Mouse (Mus musculus) liver, embryonic 15.5 days (tissue): ENCODE results near the gene Ctxn2. TPM values are rescaled to one million over a fixed set of nuclear protein-coding genes. Genes with fewer than 3 reads are reported as not detected.
"Not testable (repeated sequence)": the region's sequence is repeated elsewhere in the genome, so short reads cannot be mapped to it uniquely, and the experiment has no call there.

ENCODE experiments used
- ATAC-seq: fragments of 200-750 bp; cut with Nextera tagmentation; 2 replicates; pipeline ENCODE4 v1.8.0; 2017; ENCODE audit warnings: moderate number of reproducible peaks, mild to moderate bottlenecking, moderate library complexity; ENCODE audit not compliant: insufficient read depth
- H3K27ac ChIP-seq: fragments of 300-500 bp; sonication (generic); replicated peaks from 2 replicates; pipeline ENCODE4 v1.5.1; 2015; ENCODE audit warnings: mild to moderate bottlenecking, inconsistent platforms
- H3K27me3 ChIP-seq: fragments of 300-500 bp; sonication (generic); 2 replicates; pipeline ENCODE4 v1.6.1; 2015; ENCODE audit warnings: mild to moderate bottlenecking, inconsistent platforms
- H3K36me3 ChIP-seq: fragments of 300-500 bp; sonication (generic); replicated peaks from 2 replicates; pipeline ENCODE4 v1.6.1; 2015; ENCODE audit warnings: moderate library complexity, mild to moderate bottlenecking, inconsistent platforms
- H3K4me1 ChIP-seq: fragments of 300-500 bp; sonication (generic); replicated peaks from 2 replicates; pipeline ENCODE4 v1.6.1; 2015; ENCODE audit warnings: inconsistent platforms
- H3K4me2 ChIP-seq: fragments of 300-500 bp; sonication (generic); 2 replicates; pipeline ENCODE4 v1.6.1; 2015; ENCODE audit warnings: moderate library complexity, mild to moderate bottlenecking, inconsistent platforms
- H3K4me3 ChIP-seq: fragments of 300-500 bp; sonication (generic); replicated peaks from 2 replicates; pipeline ENCODE4 v1.5.1; 2015; ENCODE audit warnings: mild to moderate bottlenecking, inconsistent platforms
- H3K9ac ChIP-seq: fragments of 300-500 bp; sonication (generic); 2 replicates; pipeline ENCODE4 v1.6.1; 2015; ENCODE audit warnings: moderate library complexity, mild to moderate bottlenecking, inconsistent platforms
- H3K9me3 ChIP-seq: fragments of 300-500 bp; sonication (generic); replicated peaks from 2 replicates; pipeline ENCODE4 v1.6.1; 2016; ENCODE audit warnings: inconsistent platforms
- WGBS: fragments of 180-500 bp; shearing (Covaris S2); methylation state at CpG from one replicate; pipeline ENCODE4 v1.1.7; 2015; ENCODE audit warnings: mixed read lengths; ENCODE audit not compliant: insufficient replicate concordance; 5-methylcytosine and 5-hydroxymethylcytosine counted together
- polyA plus RNA-seq: library from polyadenylated mRNA; unstranded; fragments of >200 nt; fragmentation: Nextera tagmentation; extraction: Ambion mirVana; gene quantifications from 2 replicates; pipeline ENCODE4 v1.2.1, GENCODE M21; 2015

Ctxn2 gene
- polyA plus RNA-seq = not detected in 2 replicates

GRCm38 (mm10) chr2:125135903-125136811, at the start of gene Ctxn2:
Gene Ctxn2, plus strand, starts transcription at chr2:125136692.
- Histone ChIP-seq H3K27ac (no peak within 1 kb of the TSS), H3K4me3 (no peak within 1 kb of the TSS; the same call in 1 of the 2 replicates), H3K9ac (no peak within 1 kb of the TSS), H3K4me1 (no peaks in the 10 kb centered on the region), H3K4me2 (peak within 1 kb of the TSS; percentile 43), H3K36me3 (no peaks in the 10 kb centered on the region), H3K27me3 (peaks cover 8% of the 10 kb centered on the region; the same call in 1 of the 2 replicates), H3K9me3 (no peaks in the 10 kb centered on the region)
- WGBS = 3% methylated on average over 39 of the region's 39 CpGs
- ATAC-seq = no peak

- H3K4me3 ChIP-seq = no peak overlapping the region
- H3K9me3 ChIP-seq = no peaks in the 10 kb centered on the region
- H3K9ac ChIP-seq = no peak overlapping the region
- no peaks in the 10 kb centered on the region for H3K27me3 ChIP-seq
- no peak for ATAC-seq
- peaks cover 46% of the 10 kb centered on the region for H3K36me3 ChIP-seq
- no peak overlapping the region for H3K27ac ChIP-seq
- no peak overlapping the region for H3K4me2 ChIP-seq
- 93% methylated on average over 7 of the region's 7 CpGs for WGBS
- no peaks in the 10 kb centered on the region for H3K4me1 ChIP-seq
These were observed 47.7 kb upstream of the Ctxn2 start for GRCm38 (mm10) chr2:125088757-125089156.

GRCm38 (mm10) chr2:125092123-125092522, 44.4 kb upstream of the Ctxn2 start:
- not testable (repeated sequence) for H3K4me3 ChIP-seq, H3K27me3 ChIP-seq, H3K4me1 ChIP-seq, ATAC-seq, H3K4me2 ChIP-seq, H3K9me3 ChIP-seq, H3K27ac ChIP-seq, H3K9ac ChIP-seq
- H3K36me3 ChIP-seq = peaks cover 50% of the 10 kb centered on the region
- WGBS = 66% methylated on average over 3 of the region's 3 CpGs

- H3K9ac ChIP-seq, H3K4me3 ChIP-seq, H3K9me3 ChIP-seq, ATAC-seq, H3K27me3 ChIP-seq, H3K4me2 ChIP-seq, H3K27ac ChIP-seq, H3K4me1 ChIP-seq: not testable (repeated sequence)
- 93% methylated on average over 13 of the region's 13 CpGs for WGBS
- peaks cover 66% of the 10 kb centered on the region for H3K36me3 ChIP-seq
These were observed 32.0 kb upstream of the Ctxn2 start for GRCm38 (mm10) chr2:125104491-125104890.

- WGBS = 88% methylated on average over 4 of the region's 4 CpGs
- H3K4me1 ChIP-seq, H3K4me3 ChIP-seq, H3K27me3 ChIP-seq, H3K9ac ChIP-seq, H3K9me3 ChIP-seq, ATAC-seq, H3K27ac ChIP-seq, H3K4me2 ChIP-seq: not testable (repeated sequence)
- peaks cover 57% of the 10 kb centered on the region for H3K36me3 ChIP-seq
These were observed 30.0 kb upstream of the Ctxn2 start for GRCm38 (mm10) chr2:125106536-125106935.

GRCm38 (mm10) chr2:125119381-125120110, 16.9 kb upstream of the Ctxn2 start:
- H3K27me3 ChIP-seq = 0 out of 2 replicates have a peak, but pooled peaks cover 3% of the 10 kb centered on the region
- peaks cover 35% of the 10 kb centered on the region for H3K4me1 ChIP-seq
- no peak overlapping the region for H3K27ac ChIP-seq
- no peak overlapping the region for H3K4me2 ChIP-seq
- no peaks in the 10 kb centered on the region for H3K9me3 ChIP-seq
- ATAC-seq = no peak
- WGBS = 59% methylated on average over 6 of the region's 6 CpGs
- H3K36me3 ChIP-seq = peaks cover 10% of the 10 kb centered on the region; the same call in 1 of the 2 replicates
- no peak overlapping the region for H3K4me3 ChIP-seq
- H3K9ac ChIP-seq = no peak overlapping the region

GRCm38 (mm10) chr2:125122288-125122623, 14.2 kb upstream of the Ctxn2 start:
- no peaks in the 10 kb centered on the region for H3K9me3 ChIP-seq
- H3K9ac ChIP-seq = peak overlapping the region; percentile 87
- H3K27ac ChIP-seq = peak overlapping the region; percentile 82; the same call in 1 of the 2 replicates
- 0 out of 2 replicates have a peak, but pooled peaks cover 5% of the 10 kb centered on the region for H3K27me3 ChIP-seq
- H3K36me3 ChIP-seq = no peaks in the 10 kb centered on the region; the same call in 1 of the 2 replicates
- no peak for ATAC-seq
- peak overlapping the region; percentile 85 for H3K4me3 ChIP-seq
- H3K4me2 ChIP-seq = peak overlapping the region; percentile 82
- H3K4me1 ChIP-seq = peaks cover 35% of the 10 kb centered on the region
- 10% methylated on average over 4 of the region's 4 CpGs for WGBS

- peak; percentile 83 for ATAC-seq
- 0 out of 2 replicates have a peak, but pooled peaks cover 5% of the 10 kb centered on the region for H3K27me3 ChIP-seq
- H3K27ac ChIP-seq = peak overlapping the region; percentile 82
- no peaks in the 10 kb centered on the region; the same call in 1 of the 2 replicates for H3K36me3 ChIP-seq
- H3K4me1 ChIP-seq = peaks cover 35% of the 10 kb centered on the region
- no peaks in the 10 kb centered on the region for H3K9me3 ChIP-seq
- WGBS = under 1% methylated on average over 59 of the region's 59 CpGs
- peak overlapping the region; percentile 85 for H3K4me3 ChIP-seq
- peak overlapping the region; percentile 87 for H3K9ac ChIP-seq
- H3K4me2 ChIP-seq = peak overlapping the region; percentile 82
These were observed 13.6 kb upstream of the Ctxn2 start for GRCm38 (mm10) chr2:125122624-125123476.

GRCm38 (mm10) chr2:125123477-125123852, 13.0 kb upstream of the Ctxn2 start, which contains the start of gene Myef2:
Gene Myef2, minus strand, starts transcription at chr2:125123661.
- Histone ChIP-seq H3K4me1 (peaks cover 32% of the 10 kb centered on the region), H3K27ac (peak within 1 kb of the TSS; percentile 82), H3K4me3 (peak within 1 kb of the TSS; percentile 85), H3K9ac (peak within 1 kb of the TSS; percentile 87), H3K27me3 (0 out of 2 replicates have a peak, but pooled peaks cover 5% of the 10 kb centered on the region), H3K9me3 (no peaks in the 10 kb centered on the region), H3K36me3 (no peaks in the 10 kb centered on the region; the same call in 1 of the 2 replicates), H3K4me2 (peak within 1 kb of the TSS; percentile 82)
- ATAC-seq = peak; percentile 90
- WGBS = under 1% methylated on average over 43 of the region's 48 CpGs

GRCm38 (mm10) chr2:125125824-125126223, 10.7 kb upstream of the Ctxn2 start:
- Histone ChIP-seq H3K9me3 (no peaks in the 10 kb centered on the region), H3K4me2 (no peak overlapping the region), H3K36me3 (no peaks in the 10 kb centered on the region), H3K9ac (no peak overlapping the region), H3K27ac (no peak overlapping the region), H3K27me3 (0 out of 2 replicates have a peak, but pooled peaks cover 5% of the 10 kb centered on the region), H3K4me3 (no peak overlapping the region), H3K4me1 (peaks cover 20% of the 10 kb centered on the region)
- ATAC-seq = no peak
- 23% methylated on average over 4 of the region's 4 CpGs for WGBS
